Mouse (Mus musculus) spleen, embryonic (tissue): Measurements from ENCODE around the gene Zc3h13.

ENCODE experiments used
- CTCF ChIA-PET: fragments of 350-600 bp; sonication (Branson Sonifier 250); formaldehyde crosslinking; loops from one replicate; lab custom pipeline; 2022; lab: Charles Lee

Zc3h13 gene

DNA sequence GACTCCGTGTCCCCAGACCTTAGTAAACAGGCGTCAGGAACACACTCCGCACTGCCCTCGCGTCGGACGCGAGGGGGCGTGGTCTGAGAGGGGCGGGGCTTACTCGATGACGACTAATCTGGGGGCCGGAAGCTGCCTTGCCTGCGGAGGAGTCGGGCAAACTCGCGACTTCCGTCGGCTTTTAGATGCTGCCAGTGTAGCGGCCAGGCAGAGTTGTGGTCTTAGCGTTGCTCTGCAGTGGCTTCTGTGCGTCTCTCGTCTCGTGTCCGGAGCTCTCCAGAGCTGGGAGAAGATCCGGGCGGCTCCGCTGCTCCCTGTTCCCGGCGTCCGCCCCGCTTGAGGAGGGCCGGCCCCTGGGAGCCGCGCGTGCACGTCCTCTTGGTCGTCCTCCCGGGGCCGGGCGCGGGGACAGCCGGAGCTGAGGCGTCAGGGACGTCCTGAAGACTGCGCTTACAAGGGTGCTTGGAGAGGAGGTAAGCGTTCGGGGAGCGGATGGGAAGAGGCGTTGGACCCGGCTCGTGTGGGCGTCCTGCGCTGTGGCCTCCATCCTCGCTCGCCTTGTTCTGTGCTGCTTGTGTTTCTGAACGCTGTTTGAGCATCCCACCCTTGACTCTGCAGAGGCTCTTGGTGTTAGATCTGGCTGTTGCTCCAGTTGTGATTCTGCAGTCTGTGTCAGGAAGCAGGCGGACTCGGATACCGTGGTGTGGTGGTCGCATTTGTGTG lies at the start of gene Zc3h13:
Gene Zc3h13, plus strand, starts transcription at position 181 of the 723 bp plus-strand sequence.
- CTCF ChIA-PET: interaction anchor here (0.6 to 0.7 kb wide), 2 partner anchors 11 to 55 kb away, joined by 3 read pairs; no protein-coding TSS in a partner anchor

GRCm38 (mm10) chr14:75235552-75235951 lies 48.6 kb upstream of the Zc3h13 start:
- CTCF ChIA-PET: interaction anchor here (0.6 kb wide), 1 partner anchor 94 kb away, joined by 3 read pairs; no protein-coding TSS in a partner anchor

- CTCF ChIA-PET: interaction anchor here (0.6 kb wide), 1 partner anchor 56 kb away, joined by 10 read pairs; no protein-coding TSS in a partner anchor
Measured at GRCm38 (mm10) chr14:75235955-75236635, 48.1 kb upstream of the Zc3h13 start.

GRCm38 (mm10) chr14:75236636-75237003 lies 47.6 kb upstream of the Zc3h13 start:
- CTCF ChIA-PET: interaction anchor here (0.6 kb wide), 2 partner anchors 9 to 57 kb away, joined by 3 to 10 read pairs; no protein-coding TSS in a partner anchor

DNA sequence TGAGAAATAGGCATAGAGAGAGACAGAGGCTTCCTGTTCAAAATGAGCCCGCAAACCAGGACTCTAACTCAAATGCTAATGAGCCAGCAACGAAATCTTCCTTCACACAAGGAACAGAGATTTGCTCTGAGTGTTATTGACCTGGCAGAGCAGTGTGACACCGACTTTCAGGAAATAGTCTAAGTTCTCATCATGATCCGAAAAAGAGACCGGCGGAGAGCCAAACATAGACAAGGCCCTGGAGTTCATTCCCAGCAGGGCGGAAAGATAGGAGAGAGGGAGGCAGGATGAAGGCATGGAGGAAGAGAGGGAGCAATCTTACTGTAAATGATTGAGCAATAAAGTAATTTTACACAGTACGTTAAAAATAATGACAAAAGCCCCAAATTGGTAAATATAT lies 47.1 kb upstream of the Zc3h13 start:
- CTCF ChIA-PET: interaction anchor here (0.6 kb wide), 1 partner anchor 8 kb away, joined by 3 read pairs; no protein-coding TSS in a partner anchor

GRCm38 (mm10) chr14:75238054-75238692 lies 46.0 kb upstream of the Zc3h13 start:
- CTCF ChIA-PET: interaction anchor here (0.5 to 0.7 kb wide), 2 partner anchors 11 to 397 kb away, joined by 3 to 6 read pairs; no protein-coding TSS in a partner anchor

- CTCF ChIA-PET: no interaction called here
Measured at GRCm38 (mm10) chr14:75242087-75242486, 42.1 kb upstream of the Zc3h13 start, which contains the start of gene Cpb2. Cpb2 (plus strand) TSS chr14:75242287.

DNA sequence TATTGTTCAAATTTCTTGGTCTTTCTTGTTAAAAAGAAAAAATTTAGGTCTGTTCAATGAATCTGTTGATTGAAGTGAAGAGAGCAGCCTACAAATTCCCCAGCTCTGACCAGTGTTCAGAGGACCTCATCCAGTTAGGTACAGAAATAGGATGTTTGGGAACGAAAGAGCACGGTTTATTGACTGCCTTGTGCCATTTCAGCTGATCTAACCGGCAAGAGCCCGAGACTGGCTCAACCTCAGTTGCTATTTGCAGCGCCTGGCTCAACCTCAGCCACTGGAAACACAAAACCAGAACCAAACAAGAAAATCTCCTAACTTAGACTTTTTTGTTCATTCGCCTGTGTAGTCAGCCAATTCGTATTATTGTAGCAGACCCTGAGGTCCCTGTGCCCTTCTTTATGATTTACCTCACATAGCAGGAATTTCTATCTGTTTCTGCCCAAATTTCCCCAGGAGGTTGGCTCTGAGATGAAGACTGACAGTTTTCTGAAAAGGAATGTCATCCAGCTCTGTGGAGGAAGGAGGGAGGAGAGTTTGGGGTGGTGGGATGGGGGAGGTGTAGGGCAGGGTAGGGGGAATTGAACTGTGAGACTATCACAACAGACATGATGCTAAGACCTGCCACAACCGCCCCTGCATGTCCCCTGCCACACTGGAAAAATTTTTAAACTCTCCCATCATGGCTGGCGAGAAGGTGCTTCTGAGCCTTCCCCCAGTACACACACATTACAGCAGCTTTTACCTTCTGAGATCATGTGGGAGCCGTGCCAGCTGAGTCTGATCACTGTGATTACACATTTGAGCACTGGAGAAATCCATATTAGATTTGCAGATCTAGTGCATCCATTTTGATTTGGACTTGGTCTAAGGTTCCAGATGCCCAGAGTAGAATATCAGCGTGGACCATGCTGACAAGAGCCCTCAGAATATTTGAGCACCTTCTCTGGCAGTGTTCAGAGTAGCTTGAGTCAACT lies 37.9 kb upstream of the Zc3h13 start:
- CTCF ChIA-PET: no interaction called here

GRCm38 (mm10) chr14:75250432-75250831 lies 33.7 kb upstream of the Zc3h13 start:
- CTCF ChIA-PET: no interaction called here

- CTCF ChIA-PET: interaction anchor here (0.6 to 0.7 kb wide), 2 partner anchors 20 to 807 kb away, joined by 3 to 12 read pairs; no protein-coding TSS in a partner anchor
Measured at GRCm38 (mm10) chr14:75256521-75256920, 27.7 kb upstream of the Zc3h13 start.

- CTCF ChIA-PET: interaction anchor here (0.7 kb wide), 1 partner anchor 38 kb away, joined by 5 read pairs; no protein-coding TSS in a partner anchor
Measured at GRCm38 (mm10) chr14:75269531-75269930, 14.6 kb upstream of the Zc3h13 start.

DNA sequence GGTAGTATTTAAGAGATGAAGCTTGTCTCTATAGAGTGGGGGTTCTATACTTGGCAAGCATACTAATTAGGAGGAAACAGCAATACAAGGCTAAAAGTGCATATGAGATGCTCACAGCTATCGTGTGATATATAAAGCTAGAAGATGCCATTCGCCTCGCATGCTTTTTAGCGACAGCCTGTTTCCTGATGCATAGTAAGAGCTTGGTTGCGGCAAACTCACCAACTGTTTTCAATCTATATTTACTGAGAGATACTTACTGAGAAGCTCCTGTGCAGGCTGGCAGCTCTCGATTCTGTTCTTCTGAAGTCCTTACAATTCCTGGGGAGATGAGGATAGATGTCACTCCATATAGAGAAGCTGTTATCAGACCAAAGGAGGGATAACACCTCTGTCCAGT lies 4.5 kb upstream of the Zc3h13 start:
- CTCF ChIA-PET: no interaction called here

DNA sequence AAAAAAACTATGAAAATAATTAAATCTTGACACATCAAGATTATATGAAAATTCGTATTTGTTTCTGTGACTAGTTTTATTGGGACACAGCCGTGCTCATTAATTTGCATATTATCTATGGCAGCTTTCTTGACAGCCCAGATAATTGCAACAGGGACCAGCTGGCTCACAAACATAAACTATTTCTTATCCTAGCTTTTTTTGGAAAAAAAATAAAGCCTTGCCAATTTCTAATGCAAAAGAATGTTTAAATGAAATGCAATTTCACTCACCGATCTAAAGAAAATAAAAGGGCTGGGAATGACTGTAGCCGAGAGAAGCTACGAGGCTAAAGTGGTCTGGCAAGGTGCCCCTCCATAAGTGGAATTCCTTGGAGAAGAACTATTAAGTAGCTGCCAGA lies 3.8 kb upstream of the Zc3h13 start:
- CTCF ChIA-PET: no interaction called here

GRCm38 (mm10) chr14:75283609-75284192 lies 472 bp upstream of the Zc3h13 start:
- CTCF ChIA-PET: interaction anchor here (0.6 to 0.7 kb wide), 2 partner anchors 11 to 54 kb away, joined by 3 read pairs; no protein-coding TSS in a partner anchor

DNA sequence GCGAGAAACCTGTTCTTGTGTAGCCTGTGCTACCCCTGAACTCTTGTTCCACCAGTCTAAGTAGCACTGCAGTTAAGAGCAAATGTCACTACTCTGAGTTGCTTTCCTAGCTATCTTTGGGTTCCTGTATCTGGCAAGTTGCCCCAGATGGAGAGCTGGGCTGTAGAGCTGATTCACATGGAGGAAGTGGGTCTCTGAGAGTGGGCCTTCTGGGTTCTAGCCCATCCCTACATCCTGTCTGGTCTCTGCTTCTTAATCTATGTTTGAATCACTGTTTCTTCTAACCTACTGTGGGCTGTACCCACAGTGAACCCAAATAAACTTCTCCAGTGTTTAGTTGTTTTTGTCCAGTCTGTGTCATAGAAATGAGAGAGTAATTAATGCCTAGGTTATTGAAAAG lies 16.9 kb downstream of the Zc3h13 start:
- CTCF ChIA-PET: interaction anchor here (0.6 kb wide), 1 partner anchor 72 kb away, joined by 3 read pairs; no protein-coding TSS in a partner anchor

DNA sequence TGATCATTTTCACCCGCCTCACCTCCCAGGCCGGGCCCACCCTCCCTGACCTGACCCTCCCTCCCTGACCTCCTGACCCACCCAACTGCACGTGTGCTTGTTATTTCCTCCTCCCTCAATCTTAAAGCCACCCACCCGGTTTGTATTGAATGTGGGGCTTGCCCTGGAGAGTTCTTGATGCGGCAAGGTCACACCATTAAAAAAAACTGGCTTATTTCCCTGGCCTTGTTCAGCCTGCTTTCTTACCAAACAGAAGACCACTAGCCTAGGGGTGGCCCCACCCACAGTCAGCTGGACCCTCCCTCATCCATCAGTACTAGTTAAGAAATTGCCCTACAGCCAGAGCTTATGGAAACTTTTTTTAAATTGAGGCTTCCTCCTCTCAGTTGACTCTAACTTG lies 19.6 kb downstream of the Zc3h13 start:
- CTCF ChIA-PET: no interaction called here

GRCm38 (mm10) chr14:75307855-75308254 lies 23.7 kb downstream of the Zc3h13 start:
- CTCF ChIA-PET: interaction anchor here (0.5 to 0.7 kb wide), 3 partner anchors 242 to 465 kb away, joined by 3 to 16 read pairs (median 9); no protein-coding TSS in a partner anchor

DNA sequence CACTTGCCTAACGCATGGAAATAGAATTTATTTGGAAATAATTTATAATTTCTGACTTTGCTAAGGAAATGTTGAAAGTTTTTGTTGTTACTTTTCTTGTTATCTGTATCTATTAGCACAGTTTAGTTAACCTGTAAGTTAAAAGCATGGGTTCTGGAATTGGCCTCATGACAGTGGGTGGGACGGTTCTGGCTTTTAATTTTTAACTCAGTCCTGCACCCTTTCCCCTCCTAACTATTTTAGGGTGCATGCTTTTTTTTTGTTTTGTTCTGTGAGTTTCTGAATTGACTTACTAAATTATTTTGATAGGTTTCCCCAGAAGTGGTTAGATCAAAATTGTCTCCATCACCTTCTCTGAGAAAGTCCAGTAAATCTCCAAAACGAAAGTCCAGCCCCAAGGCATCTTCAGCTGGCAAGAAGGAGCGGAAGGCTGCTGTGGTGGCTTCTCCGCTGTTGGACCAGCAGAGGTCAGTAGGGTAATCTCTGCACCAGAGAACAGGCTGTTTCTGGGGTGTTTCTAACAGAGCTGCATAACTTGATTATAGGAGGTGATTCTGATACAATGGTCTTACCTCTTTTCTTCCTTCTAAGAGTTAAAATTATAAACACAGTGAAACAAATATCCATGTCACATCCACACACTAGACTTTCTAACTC lies 25.3 kb downstream of the Zc3h13 start:
- CTCF ChIA-PET: no interaction called here

DNA sequence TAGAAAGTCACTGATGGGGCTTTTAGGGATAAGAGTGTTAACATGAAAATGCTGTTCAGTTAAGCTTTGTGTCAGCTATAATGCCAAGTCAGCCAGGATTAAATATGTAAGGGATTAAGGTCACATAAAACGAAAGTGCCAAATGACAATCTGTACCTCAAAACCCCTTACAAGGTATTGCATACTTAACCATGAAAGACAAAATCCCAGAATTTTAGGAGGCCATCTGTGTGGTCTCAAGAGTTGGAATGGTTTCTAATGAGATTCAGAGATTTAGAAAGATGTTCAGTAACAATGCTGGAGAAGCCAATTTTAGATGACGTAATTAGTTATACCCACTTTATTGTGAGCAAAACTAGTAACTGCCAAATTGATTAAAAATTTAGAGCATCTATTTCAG lies 30.3 kb downstream of the Zc3h13 start:
- CTCF ChIA-PET: interaction anchor here (0.6 kb wide), 2 partner anchors 576 to 1875 kb away, joined by 4 to 7 read pairs; no protein-coding TSS in a partner anchor
